Mouse (Mus musculus) fibroblast of lung, adult 2 months (primary cell): ENCODE results near the gene Tnfsf9.

ENCODE experiments used
- DNase-seq: peaks from one replicate; pipeline ENCODE4 v3.0.0-alpha.2; 2011; ENCODE audit warnings: low read depth

The Tnfsf9 gene

GRCm38 (mm10) chr17:57134693-57135092 is 29.6 kb downstream of the Tnfsf9 start:
- no peak for DNase-seq

DNA sequence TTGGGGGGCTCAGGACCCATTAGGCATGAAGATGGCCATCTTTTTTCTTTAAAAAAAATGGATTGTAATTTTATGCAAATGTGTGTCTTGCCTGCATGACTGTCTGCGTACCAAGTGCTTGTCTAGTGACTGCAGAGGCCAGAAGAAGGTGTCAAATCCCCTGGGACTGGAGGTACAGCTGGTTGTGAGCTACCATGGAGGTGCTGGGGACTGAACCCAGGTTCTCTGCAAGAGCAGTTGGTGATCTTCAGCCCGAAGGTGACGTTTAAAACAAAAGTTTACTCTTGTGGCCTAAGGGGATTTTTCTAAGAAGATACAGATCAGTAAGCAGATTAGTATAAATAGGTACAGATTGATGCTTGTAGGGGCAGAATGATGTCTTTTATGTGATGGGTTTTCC is 30.5 kb downstream of the Tnfsf9 start:
- DNase-seq: no peak

DNA sequence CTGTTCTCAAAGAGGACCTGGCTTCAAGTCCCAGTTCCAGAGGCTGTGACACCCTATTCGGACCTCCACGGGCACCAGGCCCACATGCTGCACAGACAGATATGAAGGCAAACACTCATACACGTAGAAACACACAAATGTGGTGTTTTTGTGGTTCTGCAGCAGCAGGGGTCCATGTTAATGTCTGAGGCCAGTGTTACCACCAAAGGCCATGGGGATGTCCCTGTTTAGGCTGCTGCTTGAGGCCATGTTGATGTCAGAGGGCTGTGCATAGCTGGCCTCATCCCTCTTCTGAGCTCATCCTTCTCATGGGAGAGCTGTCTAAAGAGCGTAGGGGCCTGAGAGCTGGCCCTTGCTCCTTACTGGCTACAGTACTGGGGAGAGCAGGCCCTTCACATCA is 33.6 kb downstream of the Tnfsf9 start:
- DNase-seq: no peak

- no peak for DNase-seq
Observed at GRCm38 (mm10) chr17:57139708-57140107, 34.6 kb downstream of the Tnfsf9 start.

GRCm38 (mm10) chr17:57143704-57144103 is 38.6 kb downstream of the Tnfsf9 start:
- DNase-seq: no peak

GRCm38 (mm10) chr17:57145115-57145514 is 40.0 kb downstream of the Tnfsf9 start:
- no peak for DNase-seq

DNA sequence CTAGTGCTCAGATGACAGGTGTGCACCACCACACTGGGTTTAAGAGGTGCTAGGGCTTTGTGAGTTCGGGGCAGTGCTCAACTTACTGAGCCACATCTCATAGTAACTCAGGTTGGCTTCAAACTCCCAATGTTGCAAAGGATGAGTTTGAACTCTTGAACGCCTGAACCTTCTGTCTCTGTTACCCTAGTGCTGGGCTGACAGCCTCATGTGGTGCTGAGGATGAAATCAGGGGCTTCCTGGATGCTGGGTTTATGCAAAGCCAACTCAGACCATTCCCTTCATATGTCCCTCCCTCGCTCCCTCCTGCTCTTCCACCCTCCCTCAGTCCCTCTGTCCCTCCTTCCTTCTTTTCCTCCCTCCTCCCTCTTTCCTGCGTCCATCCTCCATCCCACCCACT is 43.2 kb downstream of the Tnfsf9 start:
- no peak for DNase-seq

- no peak for DNase-seq
Observed at GRCm38 (mm10) chr17:57148994-57149803, 44.1 kb downstream of the Tnfsf9 start, which contains the start of gene Cd70. Gene Cd70 (minus strand): TSS chr17:57149777.

GRCm38 (mm10) chr17:57153006-57153405 is 47.9 kb downstream of the Tnfsf9 start:
- DNase-seq: no peak

DNA sequence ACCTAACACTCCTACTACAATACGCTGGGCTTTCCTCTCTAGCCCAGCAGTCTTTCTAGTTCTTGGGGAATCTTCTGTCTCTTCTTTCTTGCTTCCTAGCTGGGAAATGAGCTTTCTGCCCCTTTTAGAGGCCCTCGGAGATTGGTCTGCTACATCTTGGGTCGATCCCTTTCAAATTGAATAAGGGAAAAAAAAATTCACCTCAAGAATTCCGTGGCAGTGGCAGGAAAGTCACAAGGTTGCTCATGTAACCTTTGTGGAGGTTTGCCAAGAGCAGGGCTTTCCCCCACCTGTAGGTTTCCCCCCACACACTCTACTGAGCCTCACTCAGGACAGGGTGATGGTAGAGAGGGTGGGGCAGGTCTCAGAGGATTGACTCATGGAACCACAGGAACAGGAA is 48.7 kb downstream of the Tnfsf9 start:
- no peak for DNase-seq
